Mouse (Mus musculus) intestine, embryonic 14.5 days (tissue): ENCODE data around the gene Lce1a2. TPM values are rescaled to one million over a fixed set of nuclear protein-coding genes. Genes with fewer than 3 reads are reported as not detected.
"Not testable (repeated sequence)": the region's sequence is repeated elsewhere in the genome, so short reads cannot be mapped to it uniquely, and the experiment has no call there.

Experiments used
- ATAC-seq: fragments of 200-750 bp; cut with Nextera tagmentation; replicated peaks from 2 replicates; pipeline ENCODE4 v1.8.0; 2017; ENCODE audit warnings: low read depth, moderate number of reproducible peaks, moderate TSS enrichment, moderate library complexity; ENCODE audit not compliant: low FRiP score, low TSS enrichment
- DNase-seq: peaks from one replicate; pipeline ENCODE4 v3.0.0-alpha.2; 2018; ENCODE audit warnings: low spot score
- H3K27ac ChIP-seq: fragments of 300-500 bp; sonication (generic); 2 replicates; pipeline ENCODE4 v1.5.1; 2014; ENCODE audit warnings: low read depth, mild to moderate bottlenecking, control low read depth
- H3K27me3 ChIP-seq: fragments of 300-500 bp; sonication (generic); replicated peaks from 2 replicates; pipeline ENCODE4 v1.6.1; 2014; ENCODE audit warnings: low read length, control low read depth; ENCODE audit not compliant: control insufficient read depth, insufficient read depth
- H3K36me3 ChIP-seq: fragments of 300-500 bp; sonication (generic); 2 replicates; pipeline ENCODE4 v1.6.1; 2014; ENCODE audit warnings: low read length, control low read depth; ENCODE audit not compliant: control insufficient read depth, insufficient read depth
- H3K4me1 ChIP-seq: fragments of 300-500 bp; sonication (generic); replicated peaks from 2 replicates; pipeline ENCODE4 v1.6.1; 2014; ENCODE audit warnings: low read length, control low read depth, mixed read lengths; ENCODE audit not compliant: control insufficient read depth, insufficient read depth
- H3K4me2 ChIP-seq: fragments of 300-500 bp; sonication (generic); 2 replicates; pipeline ENCODE4 v1.6.1; 2014; ENCODE audit warnings: low read length
- H3K4me3 ChIP-seq: fragments of 300-500 bp; sonication (generic); 2 replicates; pipeline ENCODE4 v1.5.1; 2014; ENCODE audit warnings: low read depth, low read length, control low read depth, mixed read lengths
- H3K9ac ChIP-seq: fragments of 300-500 bp; sonication (generic); 2 replicates; pipeline ENCODE4 v1.6.1; 2014; ENCODE audit warnings: mild to moderate bottlenecking, low read length
- H3K9me3 ChIP-seq: fragments of 300-500 bp; sonication (generic); 2 replicates; pipeline ENCODE4 v1.6.1; 2016; ENCODE audit warnings: low read length, control low read depth; ENCODE audit not compliant: control insufficient read depth
- WGBS: fragments of 180-500 bp; shearing (Covaris S2); extraction: QIAGEN DNeasy Blood & Tissue Kit; methylation state at CpG from one replicate; pipeline ENCODE4 v1.1.7; 2014; 5-methylcytosine and 5-hydroxymethylcytosine counted together
- polyA plus RNA-seq: library from polyadenylated mRNA; unstranded; fragments of >200 nt; fragmentation: Nextera tagmentation; extraction: Ambion mirVana; gene quantifications from 2 replicates; pipeline ENCODE4 v1.2.1, GENCODE M21; 2014

Gene Lce1a2
- not detected in 2 replicates for polyA plus RNA-seq

DNA sequence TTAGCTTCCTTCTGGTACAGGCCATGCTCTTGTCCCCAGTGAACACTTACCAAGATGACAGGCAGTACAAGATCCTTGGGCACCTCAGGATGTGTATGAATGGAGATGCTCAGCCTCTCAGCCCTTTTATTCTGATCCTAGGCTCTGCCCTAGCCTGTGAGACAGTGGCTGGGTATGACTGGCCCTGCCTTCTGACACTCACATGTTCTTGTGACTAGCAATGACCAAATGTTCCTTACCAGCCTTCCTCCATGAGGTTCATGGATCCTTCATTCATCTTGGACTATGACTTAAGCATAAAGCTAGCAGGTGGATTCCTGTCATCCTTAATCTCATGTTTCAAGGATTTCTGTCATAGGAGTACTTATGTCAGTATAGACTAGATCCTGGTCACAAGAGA is at the start of gene Lce1a2:
Lce1a2 (minus strand) TSS at position 101 of the 400 bp plus-strand sequence.
- Histone ChIP-seq H3K27ac (no peak within 1 kb of the TSS), H3K4me3 (no peak within 1 kb of the TSS), H3K4me2 (no peak within 1 kb of the TSS), H3K4me1 (no peaks in the 10 kb centered on the region), H3K36me3 (no peaks in the 10 kb centered on the region), H3K9me3 (no peaks in the 10 kb centered on the region), H3K9ac (no peak within 1 kb of the TSS), H3K27me3 (no peaks in the 10 kb centered on the region)
- DNase-seq (no peak), ATAC-seq (no peak)

DNA sequence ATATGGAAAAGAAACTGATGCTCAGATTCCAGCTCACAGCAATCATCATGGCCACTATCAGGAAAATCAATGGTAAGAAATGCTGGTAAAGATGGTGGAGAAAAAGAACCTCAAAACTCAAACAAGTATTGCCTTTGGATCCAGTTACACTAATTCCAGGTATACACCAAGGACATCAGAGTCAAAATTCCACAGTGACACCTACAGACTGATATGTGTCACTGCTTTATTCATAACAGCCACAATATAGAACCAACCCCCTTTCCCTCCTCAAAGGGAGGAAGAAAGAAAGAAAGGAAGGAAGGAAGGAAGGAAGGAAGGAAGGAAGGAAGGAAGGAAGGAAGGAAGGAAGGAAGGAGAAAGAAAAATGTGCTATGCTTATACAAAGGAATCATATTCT is 45.0 kb upstream of the Lce1a2 start:
- no peaks in the 10 kb centered on the region for H3K36me3 ChIP-seq
- H3K4me3 ChIP-seq = no peak overlapping the region
- H3K4me1 ChIP-seq = no peaks in the 10 kb centered on the region
- DNase-seq = no peak
- no peak overlapping the region for H3K4me2 ChIP-seq
- no peaks in the 10 kb centered on the region for H3K9me3 ChIP-seq
- ATAC-seq = no peak
- H3K27me3 ChIP-seq = no peaks in the 10 kb centered on the region
- H3K27ac ChIP-seq = no peak overlapping the region
- no peak overlapping the region for H3K9ac ChIP-seq

DNA sequence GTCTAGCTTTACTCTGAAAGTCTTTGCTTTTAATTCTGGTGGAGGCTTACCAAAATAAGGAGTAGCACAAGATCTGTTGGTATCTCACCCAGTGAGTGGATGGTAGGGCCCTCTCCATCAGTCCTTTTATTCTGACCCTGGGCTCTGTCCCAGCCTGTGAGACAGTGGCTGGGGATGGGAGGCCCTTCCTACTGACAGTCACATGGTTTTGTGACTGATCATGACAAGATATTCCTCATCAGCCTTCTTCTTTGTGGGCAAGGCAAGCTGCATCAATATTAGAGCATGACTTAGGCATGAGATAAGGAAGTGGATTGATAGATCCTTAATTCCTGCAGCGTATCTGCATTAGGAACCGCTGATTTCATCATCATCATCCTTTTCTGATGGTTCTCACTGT is 38.9 kb upstream of the Lce1a2 start, which contains the start of gene Lce1e:
Lce1e (minus strand) TSS at position 101 of the 400 bp plus-strand sequence.
- Histone ChIP-seq H3K36me3 (no peaks in the 10 kb centered on the region), H3K27ac (no peak within 1 kb of the TSS), H3K4me2 (no peak within 1 kb of the TSS), H3K9ac (no peak within 1 kb of the TSS), H3K27me3 (no peaks in the 10 kb centered on the region), H3K4me3 (no peak within 1 kb of the TSS), H3K9me3 (no peaks in the 10 kb centered on the region), H3K4me1 (no peaks in the 10 kb centered on the region)
- WGBS = 89% methylated on average over 2 of the region's 2 CpGs
- no peak for ATAC-seq
- no peak for DNase-seq

DNA sequence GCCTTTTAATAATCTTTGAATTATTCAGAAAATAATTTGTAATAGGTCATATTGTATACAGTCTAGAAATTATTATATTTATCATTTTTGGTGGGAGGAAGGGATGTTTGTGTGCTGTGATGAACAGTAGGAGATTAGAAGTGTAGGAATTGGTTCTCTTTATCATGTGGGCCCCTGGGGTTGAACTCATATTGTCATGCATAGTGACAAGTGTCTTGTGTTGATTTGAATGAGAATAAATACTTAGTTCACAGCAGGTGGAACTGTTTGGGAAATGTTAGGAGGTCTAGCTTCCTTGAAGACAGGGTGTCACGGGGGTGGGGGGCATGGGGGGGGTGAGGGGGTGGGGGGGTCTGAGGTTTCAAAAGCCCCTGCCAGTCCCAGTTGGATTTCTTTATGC is 24.5 kb upstream of the Lce1a2 start:
- Histone ChIP-seq H3K27me3 (no peaks in the 10 kb centered on the region), H3K4me2 (no peak overlapping the region), H3K9me3 (no peaks in the 10 kb centered on the region), H3K4me3 (no peak overlapping the region), H3K4me1 (no peaks in the 10 kb centered on the region), H3K36me3 (no peaks in the 10 kb centered on the region), H3K9ac (no peak overlapping the region), H3K27ac (no peak overlapping the region)
- 50% methylated on average over 1 of the region's 1 CpGs for WGBS
- no peak for ATAC-seq
- no peak for DNase-seq

DNA sequence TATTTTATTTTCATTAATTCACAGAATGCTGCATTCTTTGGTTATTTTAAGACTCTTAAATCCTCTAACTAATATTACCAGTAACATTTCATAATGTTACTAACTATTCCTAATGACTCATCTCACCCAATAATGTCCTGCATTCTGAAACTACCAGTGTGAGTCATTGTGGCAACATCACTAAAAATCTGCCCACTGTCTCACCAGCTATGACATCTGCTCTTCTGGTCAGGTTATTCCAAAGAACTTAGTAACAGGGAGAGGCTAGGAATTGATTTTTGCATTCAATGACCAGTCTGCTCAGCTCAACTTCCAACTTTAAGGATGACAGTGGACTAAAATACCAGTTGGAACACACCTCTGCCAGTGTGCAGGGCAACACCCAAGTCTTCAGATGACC is 21.6 kb upstream of the Lce1a2 start:
- Histone ChIP-seq H3K9ac (no peak overlapping the region), H3K9me3 (no peaks in the 10 kb centered on the region), H3K4me2 (no peak overlapping the region), H3K36me3 (no peaks in the 10 kb centered on the region), H3K4me3 (no peak overlapping the region), H3K4me1 (no peaks in the 10 kb centered on the region), H3K27ac (no peak overlapping the region), H3K27me3 (no peaks in the 10 kb centered on the region)
- ATAC-seq = no peak
- DNase-seq = no peak

DNA sequence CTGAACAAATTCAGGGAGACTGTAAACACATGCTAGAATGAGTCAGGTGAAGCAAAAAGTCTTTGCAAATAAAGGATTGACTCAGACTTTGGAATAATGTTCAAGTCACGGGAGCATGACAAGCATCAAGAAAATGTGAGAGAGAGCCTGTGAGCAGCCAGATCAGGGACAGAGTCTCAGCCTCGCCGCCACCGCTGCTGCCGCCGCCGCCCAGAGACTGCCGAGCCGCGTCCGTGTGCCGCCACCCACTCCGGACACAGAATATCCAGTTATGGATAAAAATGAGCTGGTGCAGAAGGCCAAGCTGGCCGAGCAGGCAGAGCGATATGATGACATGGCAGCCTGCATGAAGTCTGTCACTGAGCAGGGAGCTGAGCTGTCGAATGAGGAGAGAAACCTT is 19.0 kb upstream of the Lce1a2 start:
- ATAC-seq, H3K4me2 ChIP-seq: not testable (repeated sequence)

DNA sequence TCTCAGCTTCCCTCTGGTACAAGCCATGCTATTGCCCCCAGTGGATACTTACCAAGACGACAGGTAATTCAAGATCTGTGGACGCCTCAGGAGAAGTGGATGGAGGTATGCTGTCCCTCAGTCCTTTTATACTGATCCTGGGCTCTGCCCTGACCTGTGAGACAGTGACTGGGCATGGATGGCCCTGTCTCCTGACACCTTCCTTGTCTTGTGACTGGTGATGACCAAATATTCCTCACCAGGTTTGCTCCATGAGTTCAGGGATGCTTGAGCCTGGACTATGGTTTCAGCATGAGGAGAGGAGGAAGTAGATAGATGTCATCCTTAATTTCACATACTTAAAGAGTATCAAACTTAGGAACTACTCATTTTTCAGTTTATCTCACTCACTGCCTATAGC is 17.0 kb upstream of the Lce1a2 start, which contains the start of gene Lce1d:
Lce1d (minus strand) TSS at position 101 of the 400 bp plus-strand sequence.
- no peak within 1 kb of the TSS for H3K27ac ChIP-seq
- 56% methylated on average over 2 of the region's 2 CpGs for WGBS
- no peak for DNase-seq
- no peak for ATAC-seq
- H3K27me3 ChIP-seq = no peaks in the 10 kb centered on the region
- H3K4me1 ChIP-seq = no peaks in the 10 kb centered on the region
- no peaks in the 10 kb centered on the region for H3K36me3 ChIP-seq
- H3K9ac ChIP-seq = no peak within 1 kb of the TSS
- no peak within 1 kb of the TSS for H3K4me3 ChIP-seq
- H3K4me2 ChIP-seq = no peak within 1 kb of the TSS
- no peaks in the 10 kb centered on the region for H3K9me3 ChIP-seq

More for the DNA sequence above, 19.0 kb upstream of the Lce1a2 start:
- H3K27ac ChIP-seq, H3K4me1 ChIP-seq, H3K9me3 ChIP-seq, H3K9ac ChIP-seq, H3K4me3 ChIP-seq, H3K27me3 ChIP-seq, H3K36me3 ChIP-seq, DNase-seq: not testable (repeated sequence)
- whole genome bisulfite sequencing = 78% methylated on average over 16 of the region's 16 CpGs

DNA sequence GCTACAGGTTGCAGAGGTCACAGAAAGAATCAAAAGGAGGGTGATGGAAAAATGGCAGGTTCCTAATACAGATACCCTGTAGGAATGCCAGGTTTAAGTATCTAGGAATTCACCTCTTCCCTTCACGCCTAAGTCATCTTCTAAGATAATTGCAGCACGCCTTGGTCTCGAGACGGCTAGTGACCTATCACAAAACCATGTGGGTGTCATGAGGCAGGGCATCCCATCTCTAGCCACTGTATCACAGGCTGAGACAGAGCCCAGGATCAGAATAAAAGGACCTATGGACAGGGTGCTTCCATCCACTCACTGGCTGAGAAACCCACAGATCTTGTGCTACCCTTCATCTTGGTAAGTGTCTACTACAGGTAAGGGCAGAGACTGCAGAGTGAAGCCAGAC is 8.8 kb upstream of the Lce1a2 start, which contains the start of gene Lce1c:
Lce1c (plus strand) TSS at position 301 of the 400 bp plus-strand sequence.
- ATAC-seq = no peak
- H3K9me3 ChIP-seq = no peaks in the 10 kb centered on the region
- no peak within 1 kb of the TSS for H3K4me2 ChIP-seq
- no peak within 1 kb of the TSS for H3K27ac ChIP-seq
- no peak for DNase-seq
- 86% methylated on average over 4 of the region's 4 CpGs for WGBS
- H3K9ac ChIP-seq = no peak within 1 kb of the TSS
- no peak within 1 kb of the TSS for H3K4me3 ChIP-seq
- H3K27me3 ChIP-seq = no peaks in the 10 kb centered on the region
- H3K36me3 ChIP-seq = no peaks in the 10 kb centered on the region
- no peaks in the 10 kb centered on the region for H3K4me1 ChIP-seq

DNA sequence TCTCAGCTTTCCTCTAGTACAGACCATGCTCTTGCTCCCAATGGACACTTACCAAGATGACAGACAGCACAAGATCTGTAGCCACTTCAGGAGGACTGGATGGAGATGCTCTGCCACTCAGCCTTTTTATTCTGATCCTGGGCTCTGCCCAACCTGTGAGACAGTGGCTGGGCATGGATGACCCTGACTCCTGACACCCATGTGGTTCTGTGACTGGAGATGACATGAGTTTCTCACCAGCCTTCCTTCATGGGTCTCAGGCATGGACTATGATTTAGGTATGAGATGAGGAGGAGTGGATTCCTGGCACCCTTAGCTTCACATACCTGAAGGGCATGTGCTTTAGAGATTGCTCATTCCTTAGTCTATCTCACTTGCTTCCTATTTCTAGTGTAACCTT is 13.3 kb downstream of the Lce1a2 start, which contains the start of gene Lce1b:
Lce1b (minus strand) TSS at position 101 of the 400 bp plus-strand sequence.
- H3K36me3 ChIP-seq = no peaks in the 10 kb centered on the region
- no peaks in the 10 kb centered on the region for H3K27me3 ChIP-seq
- no peak for ATAC-seq
- H3K4me1 ChIP-seq = no peaks in the 10 kb centered on the region
- no peaks in the 10 kb centered on the region for H3K9me3 ChIP-seq
- no peak within 1 kb of the TSS for H3K4me2 ChIP-seq
- H3K27ac ChIP-seq = no peak within 1 kb of the TSS
- H3K4me3 ChIP-seq = no peak within 1 kb of the TSS
- H3K9ac ChIP-seq = no peak within 1 kb of the TSS
- no peak for DNase-seq
